20 mouse cellular contexts compared by ENCODE assay signal in the genomic region with DNA sequence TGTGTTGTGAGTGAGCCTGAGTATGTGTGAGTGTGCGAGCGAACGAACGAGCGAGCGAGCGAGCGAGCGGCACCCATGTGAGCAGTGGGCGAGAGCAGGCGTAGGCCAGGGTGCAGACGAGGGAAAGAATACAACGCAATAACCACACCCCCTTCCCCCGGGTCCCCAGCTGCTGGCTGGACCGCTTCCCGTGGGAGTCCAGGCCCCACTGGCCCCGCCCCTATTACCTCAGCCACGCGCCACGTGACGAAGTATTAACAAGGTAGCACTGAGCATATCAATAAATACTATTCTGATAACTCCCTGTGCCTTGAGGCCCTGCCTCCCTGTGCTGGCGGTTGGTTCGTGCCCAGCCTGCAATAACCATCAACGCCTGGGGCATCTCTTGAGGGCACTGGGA. TPM values are rescaled to one million over a fixed set of nuclear protein-coding genes. Genes with fewer than 3 reads are reported as not detected.
DNase-seq lines count a peak whose midpoint lies in the region; TF ChIP-seq lines count a peak whose summit lies in the region.
"Had no signal": no experiment of that assay in that cellular context is flagged by ENCODE, and none has a peak within 500 bp of the region (broad histone marks: within the 10 kb centered on the region; RNA-seq: fewer than 3 reads in every experiment).

No protein-coding gene starts in this region.

- H3K4me2 ChIP-seq in myocyte (ENCODE audit: low read depth): no peak overlapping the region
- H3K4me2 ChIP-seq: embryonic facial prominence, embryonic 15.5 days; hindbrain, embryonic 15.5 days; limb, embryonic 15.5 days; midbrain, embryonic 15.5 days had no signal

- no peak overlapping the region for H3K27ac ChIP-seq in ES-Bruce4 (ENCODE audit: insufficient read depth, low read length)
- H3K27ac ChIP-seq: embryonic facial prominence, embryonic 15.5 days; hindbrain, embryonic 15.5 days; limb, embryonic 15.5 days; midbrain, embryonic 15.5 days had no signal

- TF ChIP-seq CTCF in ES-Bruce4 (IDR thresholded peaks at IDR 0.05; ENCODE audit: low read depth, low read length): no peak

- TF ChIP-seq POLR2A in ES-Bruce4 (IDR thresholded peaks at IDR 0.05; ENCODE audit: insufficient read depth, low read length) (no peak), myocyte (IDR thresholded peaks at IDR 0.05; ENCODE audit: insufficient read length, low read depth) (no peak)

- H3K36me3 ChIP-seq in ES-Bruce4 (ENCODE audit: control insufficient read depth, insufficient read depth, low read length, poor library complexity, severe bottlenecking) (no peaks in the 10 kb centered on the region), myocyte (ENCODE audit: control insufficient read depth, insufficient read depth) (no peaks in the 10 kb centered on the region)
- H3K36me3 ChIP-seq: embryonic facial prominence, embryonic 15.5 days; G1E; hindbrain, embryonic 15.5 days; limb, embryonic 15.5 days had no signal

- no peaks in the 10 kb centered on the region for H3K4me1 ChIP-seq in ES-Bruce4 (ENCODE audit: control insufficient read depth, insufficient read depth, low read length)

- H3K79me2 ChIP-seq in myocyte (ENCODE audit: control insufficient read depth, insufficient read depth): no peaks in the 10 kb centered on the region

- no peak overlapping the region for H3K9ac ChIP-seq in ES-Bruce4 (ENCODE audit: low read depth, poor library complexity, severe bottlenecking)
- H3K9ac ChIP-seq: embryonic facial prominence, embryonic 15.5 days; hindbrain, embryonic 15.5 days; limb, embryonic 15.5 days; midbrain, embryonic 15.5 days had no signal

- H3K4me3 ChIP-seq in ES-Bruce4 (ENCODE audit: low read depth, low read length) (peak overlapping the region; percentile 2; the same call in 1 of the 2 replicates), myocyte (no peak overlapping the region)
- H3K4me3 ChIP-seq: embryonic facial prominence, embryonic 15.5 days; hindbrain, embryonic 15.5 days; limb, embryonic 15.5 days; midbrain, embryonic 15.5 days had no signal

- DNase-seq in layer of hippocampus, adult 11-12 months (ENCODE audit: low spot score): peak; percentile 54
- DNase-seq in layer of hippocampus, adult 9-10 months (ENCODE audit: low spot score): no peak
- peak; percentile 45 for DNase-seq in brain, adult 2 months (ENCODE audit: low read depth, low spot score)
- no peak for DNase-seq in urinary bladder, postnatal 14 days (ENCODE audit: low spot score)
- no peak for DNase-seq in retina, embryonic 14.5 days (ENCODE audit: low spot score)
- DNase-seq: adrenal gland, adult 8-10 months; embryo, embryonic 11 days; gastrocnemius, postnatal 10 days; kidney, adult 18-20 months; lung, postnatal 10 days; thymus, adult 2 months had no signal

- no peaks in the 10 kb centered on the region for H3K9me3 ChIP-seq in ES-Bruce4 (replicated peaks; ENCODE audit: control insufficient read depth, insufficient read depth, low read length, poor library complexity, severe bottlenecking)
- H3K9me3 ChIP-seq: embryonic facial prominence, embryonic 15.5 days; hindbrain, embryonic 15.5 days; limb, embryonic 15.5 days; midbrain, embryonic 15.5 days had no signal

- H3K27me3 ChIP-seq in ES-Bruce4 (ENCODE audit: control insufficient read depth, insufficient read depth, low read length, poor library complexity, severe bottlenecking): no peaks in the 10 kb centered on the region
- H3K27me3 ChIP-seq in myocyte (ENCODE audit: control insufficient read depth, insufficient read depth, insufficient read length): peaks cover 43% of the 10 kb centered on the region

- TF ChIP-seq EP300 in ES-Bruce4 (IDR thresholded peaks at IDR 0.05; ENCODE audit: insufficient read depth, low read depth, low read length): no peak

- no peak overlapping the region for H3ac ChIP-seq in myocyte (ENCODE audit: control insufficient read depth, insufficient read length)

TF ChIP-seq in myocyte, 11 proteins besides CTCF, POLR2A, EP300 and RAD21:
- TF ChIP-seq POLR2AphosphoS2 (IDR thresholded peaks at IDR 0.05; ENCODE audit: insufficient read length, low read depth) (no peak), MYOD1 (IDR thresholded peaks at IDR 0.05; ENCODE audit: control insufficient read depth in 1 of 3, insufficient read length in 2 of 3, low read depth in 2 of 3) (no peak), CEBPB (IDR thresholded peaks at IDR 0.05; ENCODE audit: insufficient read depth, poor library complexity, severe bottlenecking) (no peak), REST (IDR thresholded peaks at IDR 0.05; ENCODE audit: insufficient read depth, insufficient read length) (no peak), TCF3 (IDR thresholded peaks at IDR 0.05; ENCODE audit: insufficient read length, low read depth) (no peak), TCF12 (IDR thresholded peaks at IDR 0.05; ENCODE audit: insufficient read depth, poor library complexity, severe bottlenecking) (no peak), E2F4 (IDR thresholded peaks at IDR 0.05; ENCODE audit: insufficient read depth) (no peak), MAX (IDR thresholded peaks at IDR 0.05; ENCODE audit: low read depth) (no peak), USF1 (IDR thresholded peaks at IDR 0.05; ENCODE audit: low read depth) (peak; percentile 7)

RNA-seq across cellular contexts. Expression of a gene that starts 4.3 kb away (rescaled TPM):
- polyA plus RNA-seq in ES-Bruce4 (2011; ENCODE audit: insufficient read depth, insufficient read length, low read depth, missing spikeins) (19.7 and 21.6 TPM in 2 replicates), myocyte (2012; fragmentation: generic; extraction: Trizol) (68.2 TPM)

RNA-seq across cellular contexts. Expression of a gene that starts 11.1 kb away (rescaled TPM):
- polyA plus RNA-seq in ES-Bruce4 (2011; ENCODE audit: insufficient read depth, insufficient read length, low read depth, missing spikeins) (1.4 and 2.8 TPM in 2 replicates), myocyte (2012; fragmentation: generic; extraction: Trizol) (not detected)
- polyA plus RNA-seq: C2C12; liver, embryonic 16.5 days had no signal

RNA-seq across cellular contexts. Expression of a gene that starts 18.3 kb away (rescaled TPM):
- polyA plus RNA-seq in ES-Bruce4 (2011; ENCODE audit: insufficient read depth, insufficient read length, low read depth, missing spikeins) (9.2 and 9.4 TPM in 2 replicates), myocyte (2012; fragmentation: generic; extraction: Trizol) (23.8 TPM)

RNA-seq across cellular contexts. Expression of a gene that starts 52.3 kb away (rescaled TPM):
- polyA plus RNA-seq in ES-Bruce4 (2011; ENCODE audit: insufficient read depth, insufficient read length, low read depth, missing spikeins) (21.1 and 26.9 TPM in 2 replicates), myocyte (2012; fragmentation: generic; extraction: Trizol) (15.0 TPM)

RNA-seq across cellular contexts. Expression of a gene that starts 57.9 kb away (rescaled TPM):
- polyA plus RNA-seq in ES-Bruce4 (2011; ENCODE audit: insufficient read depth, insufficient read length, low read depth, missing spikeins) (4.6 and 4.8 TPM in 2 replicates), myocyte (2012; fragmentation: generic; extraction: Trizol) (11.7 TPM)

Comparison
In these comparisons a context has a peak if more than half of its experiments do, and no peak if none do; other contexts are left out.
1. DNase-seq: peak in layer of hippocampus, adult 11-12 months (single experiment) and brain, adult 2 months (single experiment); none in layer of hippocampus, adult 9-10 months (single experiment), urinary bladder, postnatal 14 days (single experiment) and retina, embryonic 14.5 days (single experiment).